Mouse (Mus musculus) yolk sac, embryonic 10.5 days (tissue): ENCODE data around the gene Sirpb1a.
"Not testable (repeated sequence)": the region's sequence is repeated elsewhere in the genome, so short reads cannot be mapped to it uniquely, and the experiment has no call there.

Experiments
- DNase-seq: peaks from one replicate; pipeline ENCODE4 v3.0.0-alpha.2; 2017; ENCODE audit warnings: low spot score

Sirpb1a gene

DNA sequence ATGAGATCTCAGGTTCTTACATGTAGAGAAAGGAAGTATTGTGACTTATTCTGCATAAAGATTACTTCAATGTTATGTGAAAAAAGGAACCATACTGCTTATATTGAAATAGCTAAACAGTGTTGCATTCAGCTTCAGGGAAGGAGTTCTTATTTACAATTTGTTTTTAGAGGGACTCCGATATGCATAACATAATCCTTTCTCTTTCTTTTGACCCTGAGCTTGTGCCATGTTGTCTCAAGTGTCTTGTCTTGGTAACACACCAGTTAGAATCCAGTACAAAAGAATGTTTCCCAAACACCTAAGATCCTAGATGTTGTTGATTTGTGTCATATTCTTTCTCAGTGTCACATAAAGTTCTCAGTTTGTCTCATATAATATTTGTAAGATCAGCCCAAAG lies at the start of gene Sirpb1a:
Sirpb1a (minus strand) TSS at position 74 of the 400 bp plus-strand sequence.
- DNase-seq = not testable (repeated sequence)

DNA sequence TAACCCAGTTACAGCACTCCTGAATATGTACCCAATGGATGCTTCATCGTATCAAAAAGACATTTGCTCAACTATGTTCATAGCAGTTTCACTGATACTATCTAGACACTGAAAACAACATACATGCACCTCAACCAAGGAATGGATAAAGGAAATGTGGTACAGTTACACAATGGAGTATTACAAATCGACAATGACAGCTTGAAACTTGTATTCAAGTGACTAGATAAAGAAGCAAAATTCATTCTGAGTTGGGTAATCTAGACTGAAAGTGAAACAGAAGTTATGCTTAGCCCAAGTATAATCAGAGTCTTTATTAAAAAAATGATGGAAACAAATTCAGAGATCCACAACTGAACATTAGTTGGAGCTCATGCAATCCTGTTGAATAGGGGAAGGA lies 48.5 kb upstream of the Sirpb1a start:
- not testable (repeated sequence) for DNase-seq

DNA sequence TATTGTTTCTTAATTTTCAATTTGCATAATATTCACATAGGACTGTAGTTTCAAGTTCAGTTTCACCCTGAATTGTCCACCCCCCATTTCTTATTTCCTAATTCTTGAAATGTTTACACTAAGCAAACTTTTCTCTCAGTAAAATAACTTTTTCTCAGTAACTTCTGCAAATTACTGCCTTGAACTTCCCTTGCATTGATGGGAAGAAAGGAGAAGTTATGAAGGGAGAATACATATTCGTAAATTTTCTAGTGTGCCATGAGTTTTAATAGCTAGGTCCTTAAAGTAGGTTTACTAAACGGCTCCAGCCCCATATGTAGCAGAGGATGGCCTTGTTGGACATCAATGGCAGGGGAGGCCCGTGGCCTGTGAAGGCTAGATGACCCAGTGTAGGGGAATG lies 43.8 kb upstream of the Sirpb1a start:
- not testable (repeated sequence) for DNase-seq

DNA sequence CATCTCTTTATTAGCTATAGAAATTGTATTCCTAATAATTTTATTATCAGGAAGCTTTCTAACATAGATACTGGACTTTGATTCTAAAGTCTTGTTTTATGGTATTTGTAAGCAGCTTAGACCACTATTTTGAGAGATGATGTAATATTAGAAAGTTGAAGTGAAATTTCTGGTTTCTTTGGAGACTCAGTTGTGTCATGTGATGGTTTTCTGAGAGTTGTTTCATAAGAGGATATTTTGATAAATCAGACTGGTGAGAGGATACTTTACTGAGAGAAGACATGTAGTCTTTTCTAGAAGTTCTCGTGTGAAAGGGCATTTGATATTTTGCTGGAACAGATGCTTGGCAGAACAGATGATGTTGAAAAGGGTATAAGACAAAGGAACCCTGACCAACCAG lies 17.6 kb upstream of the Sirpb1a start:
- DNase-seq = not testable (repeated sequence)

DNA sequence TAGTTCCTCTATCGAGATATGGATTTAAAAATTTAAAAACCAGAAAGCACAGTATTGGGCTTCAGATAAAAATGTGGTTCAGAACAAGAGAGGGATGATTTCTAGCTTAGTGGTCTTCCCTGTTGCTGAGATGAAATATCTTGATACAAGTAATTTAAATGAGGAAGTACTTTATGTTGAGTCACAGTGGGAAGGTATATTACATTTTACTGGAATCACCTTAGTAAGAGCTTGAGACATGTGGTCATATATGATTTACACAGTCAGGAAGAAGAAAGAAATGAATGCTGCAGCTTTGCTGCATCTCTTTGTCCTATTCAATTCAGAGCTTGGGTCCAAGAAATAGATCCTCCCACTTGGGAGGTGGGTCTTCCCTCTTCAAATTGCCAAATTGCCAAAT lies 13.5 kb upstream of the Sirpb1a start:
- not testable (repeated sequence) for DNase-seq

DNA sequence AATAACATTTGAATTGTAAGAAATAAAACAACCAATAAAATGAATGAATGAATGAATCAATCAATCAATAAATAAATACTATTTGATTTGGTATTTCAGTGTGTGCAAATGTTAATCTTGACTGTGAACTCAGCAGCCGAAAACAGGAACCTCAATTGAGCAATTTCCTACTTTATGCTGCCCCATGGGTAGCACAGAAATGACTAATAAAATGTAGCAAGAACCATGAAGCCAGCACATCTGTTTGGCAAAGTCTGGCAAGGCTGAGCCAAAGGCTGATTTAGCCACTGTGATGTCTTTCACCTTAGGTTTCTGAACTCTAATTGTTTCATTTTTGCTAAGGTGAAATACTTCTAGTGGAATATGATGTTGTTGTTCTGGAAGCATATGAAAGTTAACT lies 1.6 kb upstream of the Sirpb1a start:
- DNase-seq = no peak

DNA sequence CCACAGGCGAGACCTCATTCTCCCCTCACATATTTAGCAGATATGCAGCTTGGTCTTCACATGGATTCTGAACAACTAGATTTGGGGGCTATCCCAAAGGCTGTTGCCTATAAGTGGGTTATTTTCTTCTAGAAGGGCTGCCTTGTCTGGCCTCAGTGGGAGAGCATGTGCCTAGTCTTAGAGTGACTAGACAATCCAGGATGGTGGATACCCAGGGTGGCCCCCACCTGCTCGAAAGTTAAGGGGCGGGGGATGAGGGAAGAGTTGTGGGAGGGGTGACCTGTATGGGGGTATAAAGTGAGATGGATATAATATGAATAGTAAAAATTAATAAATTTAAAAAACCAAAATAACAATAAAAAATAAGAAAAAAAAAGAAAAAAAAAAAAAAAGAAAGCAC lies 70.6 kb downstream of the Sirpb1a start:
- not testable (repeated sequence) for DNase-seq

DNA sequence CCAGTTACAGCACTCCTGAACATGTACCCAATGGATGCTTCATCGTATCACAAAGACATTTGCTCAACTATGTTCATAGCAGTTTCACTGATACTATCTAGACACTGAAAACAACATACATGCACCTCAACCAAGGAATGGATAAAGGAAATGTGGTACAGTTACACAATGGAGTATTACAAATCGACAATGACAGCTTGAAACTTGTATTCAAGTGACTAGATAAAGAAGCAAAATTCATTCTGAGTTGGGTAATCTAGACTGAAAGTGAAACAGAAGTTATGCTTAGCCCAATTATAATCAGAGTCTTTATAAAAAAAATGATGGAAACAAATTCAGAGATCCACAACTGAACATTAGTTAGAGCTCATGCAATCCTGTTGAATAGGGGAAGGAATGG lies 76.0 kb downstream of the Sirpb1a start:
- DNase-seq = not testable (repeated sequence)

DNA sequence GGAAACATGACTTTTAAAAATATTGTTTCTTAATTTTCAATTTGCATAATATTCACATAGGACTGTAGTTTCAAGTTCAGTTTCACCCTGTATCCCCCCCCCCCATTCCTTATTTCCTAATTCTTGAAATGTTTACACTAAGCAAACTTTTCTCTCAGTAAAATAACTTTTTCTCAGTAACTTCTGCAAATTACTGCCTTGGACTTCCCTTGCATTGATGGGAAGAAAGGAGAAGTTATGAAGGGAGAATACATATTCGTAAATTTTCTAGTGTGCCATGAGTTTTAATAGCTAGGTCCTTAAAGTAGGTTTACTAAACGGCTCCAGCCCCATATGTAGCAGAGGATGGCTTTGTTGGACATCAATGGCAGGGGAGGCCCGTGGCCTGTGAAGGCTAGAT lies 80.7 kb downstream of the Sirpb1a start:
- not testable (repeated sequence) for DNase-seq

DNA sequence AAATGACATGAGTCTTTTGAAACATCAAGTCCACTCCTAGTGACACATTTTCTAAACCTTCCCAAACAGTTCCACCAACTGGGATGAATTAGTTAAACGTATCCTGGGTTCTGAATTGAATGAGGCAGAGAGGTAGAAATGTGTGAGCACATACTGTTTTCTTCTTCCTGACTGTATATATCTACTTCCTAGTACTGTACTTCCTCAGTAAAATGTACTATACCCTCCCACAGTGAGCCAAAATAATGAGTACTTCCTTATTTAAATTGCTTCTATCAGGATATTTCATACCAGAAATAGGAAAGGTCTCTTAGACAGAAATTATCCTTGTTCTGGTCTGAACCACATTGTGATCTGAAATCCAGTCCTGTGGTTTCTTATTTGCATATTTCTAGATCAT lies 86.0 kb downstream of the Sirpb1a start:
- DNase-seq = no peak

DNA sequence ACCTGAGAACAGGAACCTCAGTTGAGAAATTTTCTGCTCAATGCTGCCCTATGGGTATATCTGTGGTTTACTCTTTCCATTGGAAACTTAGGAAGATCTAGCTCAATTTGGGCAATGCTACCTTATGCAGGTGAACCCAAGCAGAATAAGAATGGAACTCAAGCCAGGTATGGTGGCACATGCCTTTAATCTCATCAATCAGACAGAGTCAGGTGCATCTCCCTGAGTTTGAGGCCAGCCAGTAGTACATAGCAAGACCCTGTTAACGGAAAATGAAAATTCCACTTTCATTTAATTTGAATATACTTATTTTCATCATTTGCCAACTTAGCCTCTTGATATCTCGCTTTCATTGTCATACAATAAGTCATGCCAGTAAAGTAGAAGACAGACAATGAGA lies 92.1 kb downstream of the Sirpb1a start:
- DNase-seq = no peak

DNA sequence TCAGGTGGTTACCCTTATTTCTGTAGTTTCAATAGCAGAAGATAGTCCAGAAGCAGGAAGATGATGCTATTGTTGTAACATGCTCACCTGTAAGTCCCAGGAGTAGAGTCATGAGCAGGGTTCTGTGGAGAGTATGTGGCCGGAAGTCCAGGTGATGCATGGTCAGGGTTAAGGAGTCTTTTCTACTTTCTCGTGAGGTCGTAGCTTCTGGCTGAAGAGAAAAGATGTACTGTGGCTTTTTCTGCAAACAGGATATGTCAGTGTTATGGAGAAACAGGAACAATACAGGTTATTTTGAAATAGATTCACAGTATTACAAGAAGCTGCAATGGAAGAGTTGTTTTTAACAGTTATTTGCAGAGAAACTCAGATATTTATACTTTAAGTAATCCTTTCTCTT lies 94.3 kb downstream of the Sirpb1a start, which contains the start of gene Gm9733:
Gm9733 (minus strand) TSS at position 240 of the 400 bp plus-strand sequence.
- DNase-seq = no peak

DNA sequence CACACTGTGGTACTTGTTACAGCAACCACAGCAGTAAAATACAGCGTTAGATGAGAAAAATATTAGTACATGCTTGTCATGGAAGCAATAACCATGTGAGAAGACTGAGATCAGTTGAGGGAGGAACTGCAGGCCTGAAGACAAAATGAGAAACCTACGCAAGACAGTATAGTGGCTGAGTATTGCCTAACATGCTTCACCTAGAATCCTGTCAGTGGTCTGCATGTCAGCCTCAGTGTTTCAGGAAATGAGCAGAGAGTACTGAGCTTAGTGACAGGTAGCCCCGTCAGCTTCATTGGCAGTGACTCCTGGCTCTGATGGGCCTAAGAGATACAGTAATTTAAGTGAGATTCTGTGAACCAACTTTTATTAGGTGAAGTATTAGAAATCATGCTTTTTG lies 94.8 kb downstream of the Sirpb1a start:
- DNase-seq = no peak

DNA sequence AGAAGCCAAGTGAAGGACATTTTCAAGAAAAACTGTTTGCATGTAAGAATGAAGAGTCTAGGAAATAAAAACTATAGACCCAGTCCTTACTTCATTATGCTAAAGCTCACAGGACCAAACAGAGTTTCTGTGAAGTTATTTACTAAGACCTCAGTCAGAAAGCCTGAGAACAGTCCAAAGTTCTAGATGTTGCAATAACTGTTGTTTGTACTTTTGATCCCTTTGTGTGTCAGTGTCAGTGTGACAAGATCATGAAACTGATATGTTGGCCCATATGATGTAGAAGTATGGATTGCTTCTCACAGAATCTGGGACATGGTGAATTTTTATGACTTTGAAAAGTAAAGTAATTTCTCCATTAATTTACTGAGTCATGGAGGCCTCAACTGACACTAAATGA lies 96.8 kb downstream of the Sirpb1a start:
- DNase-seq = peak; percentile 14
